Mouse (Mus musculus): Measurements from ENCODE around the gene Gpr135.
"Not testable (repeated sequence)": the region's sequence is repeated elsewhere in the genome, so short reads cannot be mapped to it uniquely, and the experiment has no call there.

Gpr135 gene

GRCm38 (mm10) chr12:72052571-72052970, 18.4 kb downstream of the Gpr135 start:
- DNase-seq = no peak

- DNase-seq = no peak
Observed at GRCm38 (mm10) chr12:72050821-72051220, 20.1 kb downstream of the Gpr135 start.

GRCm38 (mm10) chr12:72050156-72050555, 20.8 kb downstream of the Gpr135 start:
- DNase-seq = not testable (repeated sequence)

- DNase-seq = no peak
Observed at GRCm38 (mm10) chr12:72047513-72047912, 23.4 kb downstream of the Gpr135 start.

GRCm38 (mm10) chr12:72041238-72041637, 29.7 kb downstream of the Gpr135 start:
- DNase-seq = no peak

GRCm38 (mm10) chr12:72039501-72039900, 31.4 kb downstream of the Gpr135 start:
- no peak for DNase-seq

- DNase-seq = no peak
Observed at GRCm38 (mm10) chr12:72038866-72039265, 32.1 kb downstream of the Gpr135 start.

- no peak for DNase-seq
Observed at GRCm38 (mm10) chr12:72037049-72037448, 33.9 kb downstream of the Gpr135 start.

GRCm38 (mm10) chr12:72036097-72036661, 34.7 kb downstream of the Gpr135 start:
- no peak for DNase-seq

GRCm38 (mm10) chr12:72031794-72032193, 39.1 kb downstream of the Gpr135 start:
- DNase-seq = no peak

GRCm38 (mm10) chr12:72031171-72031570, 39.8 kb downstream of the Gpr135 start:
- no peak for DNase-seq

- DNase-seq = no peak
Observed at GRCm38 (mm10) chr12:72025275-72025795, 45.6 kb downstream of the Gpr135 start.

- DNase-seq = no peak
Observed at GRCm38 (mm10) chr12:72023572-72023971, 47.4 kb downstream of the Gpr135 start.

GRCm38 (mm10) chr12:72022790-72023189, 48.1 kb downstream of the Gpr135 start:
- DNase-seq = no peak

- DNase-seq = no peak
Observed at GRCm38 (mm10) chr12:72021543-72021942, 49.4 kb downstream of the Gpr135 start.

GRCm38 (mm10) chr12:72020285-72020684, 50.6 kb downstream of the Gpr135 start:
- DNase-seq = no peak
